Mouse (Mus musculus) layer of hippocampus, postnatal 10 days (tissue): ENCODE measurements around the gene 1110002E22Rik. TPM values are rescaled to one million over a fixed set of nuclear protein-coding genes. Genes with fewer than 3 reads are reported as not detected.

Source experiments
- DNase-seq, 2 experiments: peaks; one replicate each; pipeline ENCODE4 v3.0.0; 2021; ENCODE audit warnings: low spot score in 2 of 2
- total RNA-seq, 2 experiments: library from RNA; stranded (reverse); gene quantifications; 2 replicates each; pipeline ENCODE4 v1.2.3; 2021

The 1110002E22Rik gene
- total RNA-seq, 2 experiments from 2014 or later = 1.3 TPM

- DNase-seq = no peak
Measured at GRCm38 (mm10) chr3:138105056-138105455, 40.2 kb downstream of the 1110002E22Rik start.

GRCm38 (mm10) chr3:138106887-138107286 lies 42.0 kb downstream of the 1110002E22Rik start:
- DNase-seq = no peak

GRCm38 (mm10) chr3:138110910-138111782 lies 46.3 kb downstream of the 1110002E22Rik start:
- no peak for DNase-seq

GRCm38 (mm10) chr3:138114106-138114505 lies 49.3 kb downstream of the 1110002E22Rik start:
- DNase-seq = no peak

GRCm38 (mm10) chr3:138116871-138117270 lies 52.0 kb downstream of the 1110002E22Rik start:
- DNase-seq = no peak

GRCm38 (mm10) chr3:138118392-138118791 lies 53.5 kb downstream of the 1110002E22Rik start:
- no peak for DNase-seq

- DNase-seq = no peak
Measured at GRCm38 (mm10) chr3:138118831-138119230, 54.0 kb downstream of the 1110002E22Rik start.

GRCm38 (mm10) chr3:138119444-138120105 lies 54.7 kb downstream of the 1110002E22Rik start:
- no peak for DNase-seq

GRCm38 (mm10) chr3:138121461-138121860 lies 56.6 kb downstream of the 1110002E22Rik start:
- DNase-seq = no peak

- no peak for DNase-seq
Measured at GRCm38 (mm10) chr3:138123842-138124241, 59.0 kb downstream of the 1110002E22Rik start.

- no peak for DNase-seq
Measured at GRCm38 (mm10) chr3:138129110-138129509, 64.3 kb downstream of the 1110002E22Rik start.

- no peak for DNase-seq
Measured at GRCm38 (mm10) chr3:138130692-138131091, 65.8 kb downstream of the 1110002E22Rik start.

Other genes starting within 250 kb of the 1110002E22Rik start
- gene H2afz, start 200.6 kb upstream of the 1110002E22Rik start, total RNA-seq = 100 to 1,000 TPM; 193 to 223 TPM
- gene Dnajb14, start 197.4 kb upstream of the 1110002E22Rik start, total RNA-seq = 10 to 100 TPM; 40.1 to 44.9 TPM
- 10 to 100 TPM; 65.3 to 66.9 TPM for gene Lamtor3, start 146.5 kb upstream of the 1110002E22Rik start, total RNA-seq
- 1 to 10 TPM; 4.7 to 7.1 TPM for gene Dapp1, start 83.5 kb upstream of the 1110002E22Rik start, total RNA-seq
- under 1 TPM in 1 of 2 experiments, not detected in 1; 0.20 TPM for gene Gm5105, start 2.3 kb downstream of the 1110002E22Rik start, total RNA-seq
- 1 to 10 TPM; 8.0 to 9.3 TPM for gene Trmt10a, start 78.4 kb downstream of the 1110002E22Rik start, total RNA-seq
- 1 to 10 TPM; 4.3 to 5.3 TPM for gene Mttp, start 79.9 kb downstream of the 1110002E22Rik start, total RNA-seq
- gene 4930579F01Rik, start 128.8 kb downstream of the 1110002E22Rik start, total RNA-seq = not detected
- gene Adh7, start 152.7 kb downstream of the 1110002E22Rik start, total RNA-seq = under 1 TPM; 0.21 to 0.47 TPM
- gene Adh1, start 195.9 kb downstream of the 1110002E22Rik start, total RNA-seq = 1 to 10 TPM; 1.4 to 1.7 TPM
- gene Adh6a, start 248.2 kb downstream of the 1110002E22Rik start, total RNA-seq = not detected